In genomic region chr7:107594857-107595402, GRCm38 (mm10) we compare ENCODE assay signal across 8 mouse cellular contexts. TPM values are rescaled to one million over a fixed set of nuclear protein-coding genes. Genes with fewer than 3 reads are reported as not detected.
DNase-seq lines count a peak whose midpoint lies in the region; ATAC-seq lines count a peak whose summit lies in the region.

Ppfibp2 (plus strand) TSS chr7:107595207.

- H3K9ac ChIP-seq in intestine, embryonic 14.5 days (ENCODE audit: low read length), result peak within 1 kb of the TSS; percentile 42

- peak; percentile 98 for DNase-seq in adrenal gland, postnatal 10 days
- DNase-seq in embryo, embryonic 9.5 days (ENCODE audit: extremely low spot score), result peak; percentile 91
- DNase-seq in gastrocnemius, postnatal 36 days, result peak; percentile 88 to 90
- DNase-seq in intestine, embryonic 14.5 days (ENCODE audit: low spot score), result peak; percentile 96
- DNase-seq in left cerebral cortex, adult 9 months (ENCODE audit: low spot score in 2 of 2), result peak; percentile 69 to 86
- DNase-seq in right cerebral cortex, adult 18-20 months, result peak; percentile 88
- peak; percentile 94 to 99 for DNase-seq in urinary bladder, adult 18-20 months (ENCODE audit: low spot score in 2 of 2)

- peak within 1 kb of the TSS; percentile 54 for H3K27ac ChIP-seq in intestine, embryonic 14.5 days (ENCODE audit: low read depth)

- intact Hi-C loops in gastrocnemius, postnatal 36 days (cut with DNase I), result no loop called here

- H3K36me3 ChIP-seq in intestine, embryonic 14.5 days (ENCODE audit: control insufficient read depth, insufficient read depth, low read length), result peaks cover 16% of the 10 kb centered on the region

- H3K4me2 ChIP-seq in intestine, embryonic 14.5 days (ENCODE audit: low read length), result peak within 1 kb of the TSS; percentile 81

- ATAC-seq in intestine, embryonic 14.5 days (replicated peaks; ENCODE audit: low FRiP score, low TSS enrichment, low read depth), result peak; percentile 99
- ATAC-seq in megakaryocyte, adult 5-6 weeks (ENCODE audit: poor library complexity, severe bottlenecking), result peak; percentile 83

- H3K9me3 ChIP-seq in intestine, embryonic 14.5 days (ENCODE audit: control insufficient read depth, low read length), result no peaks in the 10 kb centered on the region

- H3K4me1 ChIP-seq in intestine, embryonic 14.5 days (replicated peaks; ENCODE audit: control insufficient read depth, insufficient read depth, low read length), result peaks cover 2% of the 10 kb centered on the region; the same call in 1 of the 2 replicates

- H3K4me3 ChIP-seq in intestine, embryonic 14.5 days (ENCODE audit: low read depth, low read length), result peak within 1 kb of the TSS; percentile 56

- no peaks in the 10 kb centered on the region for H3K27me3 ChIP-seq in intestine, embryonic 14.5 days (replicated peaks; ENCODE audit: control insufficient read depth, insufficient read depth, low read length)

- WGBS in intestine, embryonic 14.5 days, result under 1% methylated on average over 17 of the region's 24 CpGs

RNA-seq across cellular contexts. Expression of gene Ppfibp2, which starts in this region (rescaled TPM):
- total RNA-seq in adrenal gland, postnatal 10 days (2021), result 10 to 100 TPM in 1 of 2 experiments, 1 to 10 TPM in 1; 9.1 to 13.7 TPM
- total RNA-seq in gastrocnemius, postnatal 36 days (2021), result 10 to 100 TPM in 1 of 2 experiments, 1 to 10 TPM in 1; 9.4 to 12.0 TPM
- 11.2 and 12.8 TPM in 2 replicates for polyA plus RNA-seq in intestine, embryonic 14.5 days (2014; fragmentation: Nextera tagmentation; extraction: Ambion mirVana)
- total RNA-seq in megakaryocyte, adult 5-6 weeks (2015), result 9.3 and 11.2 TPM in 2 replicates
- 12.1 and 14.9 TPM in 2 replicates for total RNA-seq in megakaryocyte, adult 5-6 weeks (2017)

Comparison
In these comparisons a context has a peak if more than half of its experiments do, and no peak if none do; other contexts are left out.
1. Peak in every context shown above with its lines: DNase-seq, ATAC-seq, H3K4me3 ChIP-seq and H3K27ac ChIP-seq.